Mouse (Mus musculus) ES-E14 (cell line): ENCODE measurements around the gene Gabpb2. TPM values are rescaled to one million over a fixed set of nuclear protein-coding genes. Genes with fewer than 3 reads are reported as not detected.

Source experiments
- DNase-seq: peaks from one replicate; pipeline ENCODE4 v3.0.0-alpha.2; 2013; ENCODE audit warnings: low read depth, low spot score
- H3K27ac ChIP-seq: 2 replicates; pipeline ENCODE4 v1.5.1; 2012; ENCODE audit warnings: low read depth, mild to moderate bottlenecking, low read length, moderate library complexity, mixed read lengths; ENCODE audit not compliant: poor library complexity, insufficient read depth, severe bottlenecking
- H3K36me3 ChIP-seq: 2 replicates; pipeline ENCODE4 v1.6.1; 2012; ENCODE audit warnings: mild to moderate bottlenecking, low read length, moderate library complexity, mixed read lengths; ENCODE audit not compliant: control insufficient read depth, poor library complexity, insufficient read depth, severe bottlenecking
- H3K4me1 ChIP-seq, 2 experiments: fragments of 150-350 bp in 1 of 2; sonication (generic) in 1 of 2; 2 replicates each; pipeline ENCODE4 v1.6.1; 2012; ENCODE audit warnings: low read length in 2 of 2, mild to moderate bottlenecking in 1 of 2, mixed read lengths in 1 of 2; ENCODE audit not compliant: control insufficient read depth in 2 of 2, insufficient read depth in 2 of 2, poor library complexity in 1 of 2
- H3K4me3 ChIP-seq, 2 experiments: fragments of 150-350 bp in 1 of 2; sonication (generic) in 1 of 2; 2 replicates each; pipeline ENCODE4 v1.5.1; 2012; ENCODE audit warnings: low read length in 2 of 2, low read depth in 1 of 2, mild to moderate bottlenecking in 1 of 2, mixed read lengths in 1 of 2; ENCODE audit not compliant: insufficient read depth in 1 of 2, poor library complexity in 1 of 2, severe bottlenecking in 1 of 2
- H3K9ac ChIP-seq: 2 replicates; pipeline ENCODE4 v1.6.1; 2012; ENCODE audit warnings: low read depth, mild to moderate bottlenecking, low read length, mixed read lengths; ENCODE audit not compliant: poor library complexity, insufficient read depth, severe bottlenecking
- H3K9me3 ChIP-seq: fragments of 150-350 bp; sonication (generic); 2 replicates; pipeline ENCODE4 v1.6.1; 2012; ENCODE audit warnings: low read depth, mild to moderate bottlenecking, low read length; ENCODE audit not compliant: control insufficient read depth, insufficient read depth
- CHD2 ChIP-seq: IDR thresholded peaks from 2 replicates; pipeline ENCODE4 v1.6.1; 2014; ENCODE audit warnings: mild to moderate bottlenecking, low read depth, low read length, inconsistent platforms
- HCFC1 ChIP-seq: IDR thresholded peaks from 2 replicates; pipeline ENCODE4 v1.6.1; 2012; ENCODE audit warnings: low read length, inconsistent platforms, borderline replicate concordance; ENCODE audit not compliant: insufficient read depth
- MAFK ChIP-seq: IDR thresholded peaks from 2 replicates; pipeline ENCODE4 v1.6.1; 2014; ENCODE audit warnings: mild to moderate bottlenecking, low read depth, low read length, inconsistent platforms; ENCODE audit not compliant: insufficient read depth
- ZC3H11A ChIP-seq: IDR thresholded peaks from 2 replicates; pipeline ENCODE4 v1.6.1; 2012; ENCODE audit warnings: low read depth, mild to moderate bottlenecking, inconsistent platforms, low read length, borderline replicate concordance
- ZNF384 ChIP-seq: IDR thresholded peaks from 2 replicates; pipeline ENCODE4 v1.6.1; 2012; ENCODE audit warnings: low read depth, low read length, inconsistent platforms
- in situ Hi-C, 2 experiments: fragments of 600-800 bp; cut with MboI; formaldehyde crosslinking; loops; one replicate each; pipeline ENCODE4 v1.15.1; 2025; ENCODE audit warnings: low sequenced_read_pairs in 2 of 2, inconsistent platforms in 1 of 2; ENCODE audit not compliant: unreplicated experiment in 2 of 2
- total RNA-seq: library from RNA; depleted of rRNA; stranded (reverse); fragments of 300-350 nt; gene quantifications from 2 replicates; pipeline ENCODE4 v1.2.3, GENCODE M21; 2012

The Gabpb2 gene
- total RNA-seq, 1 experiment: 30.7 TPM

- Histone ChIP-seq H3K4me3 (peak overlapping the region; percentile 44 to 67), H3K9me3 (no peaks in the 10 kb centered on the region), H3K27ac (no peak overlapping the region), H3K9ac (peak overlapping the region; percentile 66), H3K4me1 (peaks cover 4% of the 10 kb centered on the region in 2 experiments; a peak in 3 of 4 replicates), H3K36me3 (peaks cover 23% of the 10 kb centered on the region)
- in situ Hi-C loops: no loop called here
- TF ChIP-seq MAFK: no peak
- TF ChIP-seq CHD2: no peak
- TF ChIP-seq HCFC1: no peak
- TF ChIP-seq ZC3H11A: no peak
- no peak for TF ChIP-seq ZNF384
- peak; percentile 12 for DNase-seq
Measured at GRCm38 (mm10) chr3:95173256-95173949, 44.3 kb downstream of the Gabpb2 start.

DNA sequence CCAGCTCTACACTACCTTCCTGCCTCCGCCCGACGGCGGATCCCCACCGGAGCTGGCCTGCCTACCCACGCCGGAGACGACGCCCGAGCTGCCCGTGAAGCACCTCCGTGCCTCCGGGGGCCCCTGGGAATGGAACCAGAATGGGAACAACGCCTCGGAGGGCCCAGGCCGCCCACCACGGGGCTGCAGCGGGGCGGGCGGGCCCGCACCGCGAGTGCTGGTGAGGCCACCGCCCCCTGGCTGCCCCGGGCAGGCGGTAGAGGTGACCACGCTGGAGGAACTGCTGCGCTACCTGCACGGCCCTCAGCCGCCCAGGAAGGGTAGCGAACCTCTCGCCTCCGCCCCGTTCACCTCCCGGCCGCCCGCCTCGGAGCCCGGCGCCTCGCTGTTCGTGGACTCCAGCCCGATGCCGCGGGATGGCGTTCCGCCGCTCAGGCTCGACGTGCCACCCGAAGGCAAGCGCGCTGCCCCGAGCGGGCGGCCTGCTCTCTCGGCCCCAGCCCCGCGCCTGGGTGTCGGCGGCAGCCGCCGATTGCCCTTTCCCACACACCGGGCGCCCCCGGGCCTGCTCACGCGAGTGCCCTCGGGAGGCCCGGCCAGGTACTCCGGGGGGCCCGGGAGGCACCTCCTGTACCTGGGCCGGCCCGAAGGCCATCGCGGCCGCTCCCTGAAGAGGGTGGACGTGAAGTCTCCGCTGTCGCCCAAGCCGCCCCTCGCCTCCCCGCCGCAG is 45.0 kb downstream of the Gabpb2 start:
- Histone ChIP-seq H3K27ac (no peak overlapping the region), H3K4me3 (peak overlapping the region; percentile 44 to 67), H3K36me3 (peaks cover 23% of the 10 kb centered on the region), H3K9ac (peak overlapping the region; percentile 66), H3K9me3 (no peaks in the 10 kb centered on the region), H3K4me1 (peaks cover 4% of the 10 kb centered on the region in 2 experiments; a peak in 3 of 4 replicates)
- in situ Hi-C loops: no loop called here
- no peak for TF ChIP-seq ZNF384
- no peak for TF ChIP-seq ZC3H11A
- no peak for TF ChIP-seq CHD2
- no peak for TF ChIP-seq HCFC1
- no peak for TF ChIP-seq MAFK
- DNase-seq: no peak

- no peak for DNase-seq
- H3K27ac ChIP-seq: no peak overlapping the region
- H3K9me3 ChIP-seq: no peaks in the 10 kb centered on the region
- TF ChIP-seq CHD2 (no peak), ZNF384 (no peak), ZC3H11A (no peak), MAFK (no peak), HCFC1 (no peak)
- in situ Hi-C loops: no loop called here
- H3K9ac ChIP-seq: no peak overlapping the region
- peaks cover 23% of the 10 kb centered on the region for H3K36me3 ChIP-seq
- peaks cover 2% of the 10 kb centered on the region in 2 experiments; a peak in 1 of 4 replicates for H3K4me1 ChIP-seq
- H3K4me3 ChIP-seq: no peak overlapping the region
Measured at GRCm38 (mm10) chr3:95171105-95171504, 46.6 kb downstream of the Gabpb2 start.

GRCm38 (mm10) chr3:95169996-95170395 is 47.7 kb downstream of the Gabpb2 start:
- no peak for DNase-seq
- H3K36me3 ChIP-seq: peaks cover 23% of the 10 kb centered on the region
- no peak overlapping the region for H3K27ac ChIP-seq
- H3K9me3 ChIP-seq: no peaks in the 10 kb centered on the region
- no peak overlapping the region for H3K4me3 ChIP-seq
- peaks cover 2% of the 10 kb centered on the region in 2 experiments; a peak in 1 of 4 replicates for H3K4me1 ChIP-seq
- TF ChIP-seq HCFC1: no peak
- no peak for TF ChIP-seq MAFK
- no peak for TF ChIP-seq ZC3H11A
- no peak for TF ChIP-seq ZNF384
- TF ChIP-seq CHD2: no peak
- in situ Hi-C loops: no loop called here
- H3K9ac ChIP-seq: no peak overlapping the region
